Mouse (Mus musculus): ENCODE measurements around the gene Emsy.

- TF ChIP-seq CTCF (IDR thresholded peaks at IDR 0.05) (no peak), EP300 (IDR thresholded peaks at IDR 0.05) (no peak)
Measured at GRCm38 (mm10) chr7:98540879-98541278, 115.7 kb downstream of the Emsy start.
